Mouse (Mus musculus): ENCODE measurements around the gene Gm9844. TPM values are rescaled to one million over a fixed set of nuclear protein-coding genes. Genes with fewer than 3 reads are reported as not detected.
"Not testable (repeated sequence)": the region's sequence is repeated elsewhere in the genome, so short reads cannot be mapped to it uniquely, and the experiment has no call there.

The Gm9844 gene
- total RNA-seq (2021) = 1 to 10 TPM in 1 of 2 experiments, not detected in 1; 2.5 TPM

DNA sequence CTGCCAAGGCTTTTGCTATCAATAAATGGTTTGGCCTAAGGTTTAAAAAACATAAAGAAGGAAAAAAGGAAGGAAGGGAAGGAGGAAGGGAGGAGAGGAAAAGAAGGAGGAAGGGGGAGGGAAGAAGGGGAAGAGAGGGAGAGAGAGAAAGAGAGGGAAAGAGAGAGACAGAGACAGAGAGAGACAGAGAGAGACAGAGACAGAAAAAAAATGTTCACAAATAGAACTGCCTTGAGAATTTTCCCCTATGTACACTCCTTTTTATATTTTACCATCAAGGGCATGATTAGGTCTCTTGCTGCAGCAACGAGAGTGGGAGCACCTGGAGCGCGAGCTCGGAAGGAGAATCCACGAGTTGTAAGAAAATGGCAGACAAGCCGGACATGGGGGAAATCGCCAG, at the start of gene Gm9844:
Gm9844 (plus strand) TSS at position 301 of the 400 bp plus-strand sequence.
- no peak for DNase-seq

- peak; percentile 74 for DNase-seq
These were observed 44.5 kb upstream of the Gm9844 start for GRCm38 (mm10) chr7:24817502-24817901.

GRCm38 (mm10) chr7:24824452-24824851, 37.6 kb upstream of the Gm9844 start:
- no peak for DNase-seq

GRCm38 (mm10) chr7:24827181-24827580, 34.8 kb upstream of the Gm9844 start:
- no peak for DNase-seq

DNA sequence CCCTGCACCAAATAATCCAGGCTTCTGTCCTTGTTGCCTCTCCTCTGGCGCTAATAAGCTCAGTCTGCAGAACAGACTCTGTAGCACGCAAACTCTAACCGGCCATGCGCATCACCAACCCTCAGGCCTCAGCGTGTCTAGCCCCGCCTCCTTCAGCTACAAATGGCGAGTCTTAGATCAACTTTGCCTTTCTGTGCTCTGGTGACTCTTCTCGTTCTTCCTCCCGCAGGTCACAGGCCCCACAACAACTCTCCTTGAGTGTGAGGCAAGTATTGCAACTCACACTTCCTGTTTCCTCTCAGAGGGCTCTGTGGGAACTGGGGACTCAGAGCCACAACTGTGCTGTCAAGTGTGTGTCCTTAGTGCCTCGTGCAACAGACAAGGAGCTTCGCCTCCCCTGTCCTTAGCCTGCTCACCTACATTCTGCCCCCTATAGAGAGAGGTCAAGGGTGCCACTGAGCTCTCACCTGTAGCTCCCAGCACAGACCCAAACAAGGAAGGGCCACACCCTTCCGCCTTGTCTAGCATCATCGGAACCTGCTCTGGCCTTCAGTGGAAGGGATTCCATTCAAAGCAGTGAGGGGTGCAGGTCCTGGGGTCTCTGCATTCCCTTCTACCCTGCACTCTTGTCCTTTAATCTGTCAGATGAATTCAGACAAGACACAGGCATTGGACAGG, 23.1 kb upstream of the Gm9844 start:
- DNase-seq = not testable (repeated sequence)

- DNase-seq = no peak
These were observed 22.6 kb upstream of the Gm9844 start for GRCm38 (mm10) chr7:24839410-24839808.

DNA sequence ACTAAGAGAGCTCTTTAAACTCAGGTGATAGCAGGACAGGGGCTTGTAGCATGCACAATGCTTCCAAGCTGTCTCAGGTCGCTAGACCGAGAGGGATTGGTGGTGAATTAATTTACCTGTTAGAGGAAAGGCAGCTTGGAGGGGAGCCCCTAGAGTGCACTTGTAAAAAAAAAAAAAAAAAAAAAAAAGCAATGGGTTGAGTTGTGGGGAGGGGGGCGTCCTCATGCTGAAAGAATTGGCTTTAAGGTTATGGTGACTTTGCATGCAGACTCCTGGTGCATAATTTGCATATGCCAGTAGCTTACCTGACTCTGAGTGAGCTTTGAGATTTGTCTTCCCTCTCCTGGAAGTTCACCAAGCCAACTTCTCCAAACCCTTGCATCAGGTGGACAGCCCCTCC, 21.7 kb upstream of the Gm9844 start:
- no peak for DNase-seq

DNA sequence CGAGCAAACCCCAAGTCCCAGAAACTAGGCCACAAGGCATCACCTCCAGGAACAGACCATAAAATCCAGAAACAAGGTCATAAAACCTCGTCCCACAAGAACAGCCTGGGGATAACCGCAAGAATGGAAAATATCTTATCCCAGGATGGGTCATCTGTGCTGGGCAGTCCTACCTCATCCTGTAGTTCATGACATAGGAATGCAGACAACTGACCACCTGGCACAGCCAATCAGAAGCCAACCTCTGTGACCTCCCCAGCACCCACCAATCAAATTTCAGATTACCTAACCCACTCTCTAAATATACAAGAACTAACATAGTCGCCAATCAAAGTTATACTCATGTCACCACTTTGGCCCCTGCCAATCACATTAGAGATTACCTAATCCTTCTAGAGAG, 21.0 kb upstream of the Gm9844 start:
- no peak for DNase-seq

DNA sequence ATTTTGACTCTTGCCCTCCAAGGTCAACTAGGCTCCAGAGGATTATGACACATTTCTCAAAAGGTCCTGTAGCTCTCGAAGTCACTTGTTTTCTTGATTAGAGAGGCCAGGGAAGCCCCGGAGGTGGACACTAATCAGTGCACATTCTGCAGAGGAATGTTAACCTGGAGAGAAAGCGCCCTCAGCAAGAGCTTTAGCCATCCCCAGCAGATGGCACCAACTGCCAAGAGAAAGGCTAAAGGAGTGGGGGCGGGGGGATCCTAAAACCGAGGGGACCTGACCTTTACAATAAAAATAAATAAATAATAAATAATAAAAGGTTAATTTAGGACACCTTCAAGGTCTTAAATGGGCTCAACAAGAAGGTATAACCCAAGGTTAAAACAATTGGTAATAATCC, 17.9 kb upstream of the Gm9844 start:
- DNase-seq = no peak

DNA sequence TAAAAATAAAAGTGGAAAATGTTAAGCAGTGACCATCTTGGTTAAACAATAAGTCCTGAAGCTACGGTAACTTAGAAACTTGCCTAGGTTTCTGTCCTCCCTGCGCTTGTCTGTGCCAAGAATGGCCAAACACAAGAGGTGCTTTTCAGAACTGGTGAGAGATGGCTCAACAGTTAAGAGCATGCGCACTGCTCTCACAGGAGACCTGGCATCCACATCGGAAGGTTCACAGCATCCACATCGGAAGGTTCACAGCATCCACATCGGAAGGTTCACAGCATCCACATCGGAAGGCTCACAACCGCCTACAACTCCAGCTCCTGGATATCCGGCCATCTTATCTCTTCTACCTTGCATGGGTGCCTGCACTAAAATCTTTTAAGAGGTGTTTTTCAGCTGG, 16.8 kb upstream of the Gm9844 start:
- no peak for DNase-seq

GRCm38 (mm10) chr7:24845713-24846112, 16.3 kb upstream of the Gm9844 start:
- DNase-seq = no peak

DNA sequence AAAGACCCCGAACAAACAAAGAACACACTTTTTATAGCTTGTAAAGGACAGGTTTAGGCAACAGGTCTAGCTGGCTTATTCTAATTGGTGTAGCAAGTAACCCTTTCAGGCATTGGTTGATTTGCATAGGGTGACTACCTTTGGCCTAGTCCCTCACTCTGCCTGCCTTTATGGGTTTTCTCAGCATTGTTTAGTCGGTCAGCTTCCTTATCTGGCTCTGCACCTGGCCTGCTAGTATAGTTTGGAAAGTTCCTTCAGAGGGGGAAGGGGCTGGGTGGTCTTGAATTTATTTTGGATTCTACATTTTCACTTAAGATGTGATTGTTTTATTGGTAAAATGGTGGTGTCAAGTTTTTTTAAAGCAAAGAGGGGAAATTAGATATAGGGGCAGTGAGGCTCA, 15.4 kb upstream of the Gm9844 start:
- DNase-seq = not testable (repeated sequence)

DNA sequence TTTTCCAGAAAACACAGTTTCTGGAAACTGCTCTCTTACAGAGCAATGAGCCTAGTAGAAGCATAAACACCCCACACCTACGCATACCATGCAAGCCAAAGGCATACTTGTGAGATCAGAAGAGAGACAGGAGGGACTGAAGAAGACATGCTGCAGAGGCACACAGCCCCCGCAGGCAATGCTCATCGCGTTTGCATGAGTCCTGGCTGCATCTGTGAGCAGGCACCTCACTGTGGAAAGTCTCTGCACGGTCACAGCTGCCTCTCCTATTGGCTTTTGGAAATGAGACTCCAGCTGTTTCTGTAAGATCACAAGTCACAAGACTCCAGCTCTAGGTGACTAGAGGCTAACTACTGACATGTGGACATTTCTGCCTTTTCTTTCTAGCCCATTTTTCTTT, 11.9 kb upstream of the Gm9844 start:
- no peak for DNase-seq

- DNase-seq = no peak
These were observed 11.1 kb upstream of the Gm9844 start for GRCm38 (mm10) chr7:24850899-24851303.

DNA sequence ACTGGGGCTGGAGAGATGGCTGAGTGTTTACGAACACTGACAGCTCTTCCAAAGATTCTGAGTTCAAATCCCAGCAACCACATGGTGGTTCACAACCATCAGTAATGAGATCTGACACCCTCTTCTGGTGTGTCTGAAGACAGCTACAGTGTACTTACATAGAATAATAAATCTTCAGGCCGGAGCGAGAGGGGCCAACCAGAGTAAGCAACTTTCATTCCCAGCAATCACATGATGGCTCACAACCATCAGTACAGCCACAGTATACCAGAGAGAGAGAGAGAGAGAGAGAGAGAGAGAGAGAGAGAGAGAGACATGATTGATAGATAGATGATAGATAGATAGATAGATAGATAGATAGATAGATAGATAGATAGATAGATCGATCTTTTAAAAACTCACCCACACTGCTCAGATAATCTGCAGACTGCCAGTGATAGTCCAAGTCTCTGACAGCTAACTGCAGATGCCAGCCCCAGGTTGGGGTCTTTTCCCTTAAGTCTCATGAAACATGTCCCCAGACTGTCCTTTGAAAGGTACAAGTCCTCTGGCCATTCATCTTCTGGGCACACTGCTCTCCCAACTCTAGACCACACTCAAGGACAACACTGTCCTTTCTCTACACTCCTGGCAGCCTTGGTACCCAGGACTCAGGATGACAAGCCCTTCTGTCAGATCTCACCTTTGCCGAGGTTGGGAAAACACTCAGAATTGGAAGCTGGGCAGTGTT, 10.3 kb upstream of the Gm9844 start:
- DNase-seq = no peak

- DNase-seq = no peak
These were observed 9.3 kb upstream of the Gm9844 start for GRCm38 (mm10) chr7:24852557-24853232.

- no peak for DNase-seq
These were observed 8.8 kb upstream of the Gm9844 start for GRCm38 (mm10) chr7:24853233-24853563.

DNA sequence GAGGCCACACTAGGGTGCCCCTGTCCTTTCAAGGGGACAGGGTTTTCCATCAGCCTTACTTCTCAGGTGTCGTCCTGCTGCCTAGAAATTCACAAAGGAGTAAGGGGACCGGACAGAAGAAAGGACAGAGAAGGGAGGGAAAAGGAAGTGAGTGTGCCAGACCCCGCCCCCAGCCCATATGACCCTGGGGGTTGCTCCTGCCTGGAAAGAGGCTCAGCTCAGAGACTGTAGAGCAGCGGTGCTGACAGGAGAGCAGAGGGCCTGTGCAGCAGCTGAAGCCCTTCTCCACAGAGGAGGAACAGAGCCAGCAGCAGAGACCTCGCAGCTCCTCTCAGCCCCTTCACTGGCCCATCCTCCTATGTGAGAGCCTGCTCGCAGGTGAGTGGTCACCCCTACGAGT, 8.3 kb upstream of the Gm9844 start:
- no peak for DNase-seq

DNA sequence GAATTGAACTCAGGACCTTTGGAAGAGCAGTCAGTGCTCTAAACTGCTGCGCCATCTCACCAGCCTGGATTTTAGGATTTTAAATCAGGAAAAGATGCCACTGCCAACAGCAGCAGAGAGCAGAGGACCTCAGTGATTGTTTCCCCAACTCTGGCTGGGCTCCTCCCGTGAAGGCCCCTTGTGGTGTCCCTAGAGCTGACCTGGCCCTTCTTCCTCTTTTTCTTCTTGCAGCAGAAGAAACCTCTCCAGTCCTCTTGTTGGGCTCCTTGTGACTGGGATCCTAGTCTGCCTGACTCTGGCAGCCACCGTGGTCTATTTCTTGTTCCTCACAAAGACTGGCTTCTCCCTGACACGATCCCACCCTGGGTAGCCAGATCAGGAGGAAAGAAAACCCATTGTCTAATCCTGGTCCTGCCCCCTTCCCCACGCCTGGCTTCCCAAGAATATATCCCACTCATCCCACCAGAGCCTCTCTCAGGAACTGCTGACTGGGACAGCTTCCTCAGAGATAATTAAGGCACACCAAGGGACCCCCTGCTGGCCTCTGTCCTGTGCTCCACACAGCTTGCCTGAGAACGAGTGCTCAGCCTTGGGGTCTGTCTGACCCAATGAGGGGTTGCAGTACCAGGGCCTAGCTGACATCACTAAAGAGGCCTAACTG, 5.4 kb upstream of the Gm9844 start:
- no peak for DNase-seq

- no peak for DNase-seq
These were observed 2.8 kb upstream of the Gm9844 start for GRCm38 (mm10) chr7:24859234-24859633.

- DNase-seq = no peak
These were observed 840 bp downstream of the Gm9844 start for GRCm38 (mm10) chr7:24862853-24863252.

- no peak for DNase-seq
These were observed 2.1 kb downstream of the Gm9844 start for GRCm38 (mm10) chr7:24864156-24864555.

DNA sequence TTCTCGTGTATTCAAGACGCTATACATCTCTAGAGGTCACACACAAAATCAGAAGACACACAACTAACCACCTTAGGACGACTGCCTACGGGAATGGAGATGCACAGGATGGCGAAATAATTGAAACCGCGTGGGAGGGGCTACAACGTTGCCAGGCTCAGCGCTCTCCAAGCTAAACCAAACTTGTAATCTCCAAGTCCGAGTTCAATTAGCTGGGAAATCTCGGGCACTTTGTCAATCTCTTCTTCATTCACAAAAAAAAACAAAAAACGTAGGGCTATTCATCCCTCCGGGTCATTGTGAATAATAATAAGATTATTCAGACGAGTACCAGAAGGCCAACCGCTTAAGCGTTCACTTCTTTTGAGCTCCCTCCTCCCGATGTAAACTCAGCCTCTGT, 7.1 kb downstream of the Gm9844 start:
- no peak for DNase-seq

Measured in heart, postnatal 4 days (tissue).